Mouse (Mus musculus) forebrain, embryonic 12.5 days (tissue): ENCODE data around the gene Krtap5-2. TPM values are rescaled to one million over a fixed set of nuclear protein-coding genes. Genes with fewer than 3 reads are reported as not detected.
"Not testable (repeated sequence)": the region's sequence is repeated elsewhere in the genome, so short reads cannot be mapped to it uniquely, and the experiment has no call there.

Experiments used
- ATAC-seq: fragments of 200-750 bp; cut with Nextera tagmentation; 2 replicates; pipeline ENCODE4 v1.8.0; 2017; ENCODE audit warnings: moderate TSS enrichment; ENCODE audit not compliant: low FRiP score
- H3K27ac ChIP-seq: fragments of 300-500 bp; sonication (generic); 2 replicates; pipeline ENCODE4 v1.5.1; 2016; ENCODE audit warnings: mild to moderate bottlenecking
- H3K27me3 ChIP-seq: fragments of 300-500 bp; sonication (generic); 2 replicates; pipeline ENCODE4 v1.6.1; 2016; ENCODE audit warnings: mild to moderate bottlenecking
- H3K36me3 ChIP-seq: fragments of 300-500 bp; sonication (generic); replicated peaks from 2 replicates; pipeline ENCODE4 v1.6.1; 2016; ENCODE audit warnings: mild to moderate bottlenecking
- H3K4me1 ChIP-seq: fragments of 300-500 bp; sonication (generic); 2 replicates; pipeline ENCODE4 v1.6.1; 2016
- H3K4me2 ChIP-seq: fragments of 300-500 bp; sonication (generic); 2 replicates; pipeline ENCODE4 v1.6.1; 2016; ENCODE audit warnings: mild to moderate bottlenecking, moderate library complexity
- H3K4me3 ChIP-seq: fragments of 300-500 bp; sonication (generic); replicated peaks from 2 replicates; pipeline ENCODE4 v1.5.1; 2016; ENCODE audit warnings: mild to moderate bottlenecking
- H3K9ac ChIP-seq: fragments of 300-500 bp; sonication (generic); 2 replicates; pipeline ENCODE4 v1.6.1; 2016; ENCODE audit warnings: mild to moderate bottlenecking
- H3K9me3 ChIP-seq: fragments of 300-500 bp; sonication (generic); 2 replicates; pipeline ENCODE4 v1.6.1; 2016
- WGBS: fragments of 180-500 bp; shearing (Covaris S2); methylation state at CpG from one replicate; pipeline ENCODE4 v1.1.7; 2016; 5-methylcytosine and 5-hydroxymethylcytosine counted together
- polyA plus RNA-seq: library from polyadenylated mRNA; unstranded; fragments of >200 nt; fragmentation: Nextera tagmentation; extraction: Ambion mirVana; gene quantifications from 2 replicates; pipeline ENCODE4 v1.2.1, GENCODE M21; 2016

Gene Krtap5-2
- polyA plus RNA-seq: not detected in 2 replicates

DNA sequence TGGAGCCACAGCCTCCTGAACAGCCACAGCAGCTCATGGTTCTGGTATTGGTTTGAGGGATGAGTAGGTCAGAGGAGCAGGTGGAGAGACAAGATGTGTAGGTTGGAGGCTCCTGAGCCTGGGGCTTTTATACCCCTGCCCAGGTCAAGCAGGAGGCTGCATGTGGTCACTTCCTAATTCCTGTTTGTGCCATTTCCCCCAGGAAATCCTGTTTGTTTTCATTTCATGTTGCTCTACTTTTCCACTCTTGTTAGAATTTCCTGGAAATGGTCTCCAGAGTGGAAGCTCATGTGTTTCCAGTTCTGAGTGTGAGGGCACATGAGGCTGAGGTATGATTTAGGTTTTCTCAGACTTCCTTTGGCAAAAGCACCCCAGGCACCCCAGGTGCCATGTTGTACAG is at the start of gene Krtap5-2:
TSS of gene Krtap5-2 (minus strand) at position 101 of the 400 bp plus-strand sequence.
- not testable (repeated sequence) for H3K4me2 ChIP-seq, H3K36me3 ChIP-seq, H3K9ac ChIP-seq, H3K4me1 ChIP-seq, H3K4me3 ChIP-seq, H3K27ac ChIP-seq, H3K27me3 ChIP-seq, ATAC-seq, H3K9me3 ChIP-seq

DNA sequence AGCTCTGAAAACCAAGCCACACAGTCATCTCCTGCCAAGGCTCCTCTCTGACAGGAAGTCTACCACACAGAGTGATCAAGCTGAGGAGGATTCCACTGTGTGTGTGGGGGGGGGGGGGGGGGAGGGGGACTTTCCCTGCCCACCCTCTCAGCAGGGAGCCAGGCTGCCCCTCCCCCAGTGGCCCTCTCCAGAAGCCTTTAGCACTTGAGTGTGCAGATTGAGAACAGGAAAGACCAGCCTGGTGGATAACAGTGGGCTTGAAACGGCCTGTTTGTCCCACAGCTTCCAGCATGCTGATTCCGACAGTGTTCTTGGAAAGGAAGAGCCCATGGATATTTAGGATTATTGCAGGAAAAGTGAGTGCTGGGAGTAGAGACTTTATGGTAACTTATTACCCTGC is 48.7 kb upstream of the Krtap5-2 start:
- H3K36me3 ChIP-seq: no peaks in the 10 kb centered on the region
- no peak overlapping the region for H3K27ac ChIP-seq
- H3K9ac ChIP-seq: no peak overlapping the region
- 70% methylated on average over 2 of the region's 2 CpGs for WGBS
- no peak overlapping the region for H3K4me3 ChIP-seq
- H3K27me3 ChIP-seq: no peaks in the 10 kb centered on the region
- no peaks in the 10 kb centered on the region; the same call in 1 of the 2 replicates for H3K4me1 ChIP-seq
- ATAC-seq: no peak
- H3K9me3 ChIP-seq: no peaks in the 10 kb centered on the region
- no peak overlapping the region for H3K4me2 ChIP-seq

GRCm38 (mm10) chr7:142212136-142212535 is 36.3 kb upstream of the Krtap5-2 start:
- WGBS: 65% methylated on average over 1 of the region's 1 CpGs
- not testable (repeated sequence) for ATAC-seq

GRCm38 (mm10) chr7:142211559-142211958 is 35.8 kb upstream of the Krtap5-2 start, which contains the start of gene Gm7579:
Gene Gm7579 (plus strand): TSS chr7:142211859.
- no peak within 1 kb of the TSS for H3K4me3 ChIP-seq

More at GRCm38 (mm10) chr7:142212136-142212535, 36.3 kb upstream of the Krtap5-2 start:
- H3K9me3 ChIP-seq, H3K36me3 ChIP-seq, H3K4me2 ChIP-seq, H3K9ac ChIP-seq, H3K27ac ChIP-seq, H3K27me3 ChIP-seq, H3K4me1 ChIP-seq, H3K4me3 ChIP-seq: not testable (repeated sequence)

DNA sequence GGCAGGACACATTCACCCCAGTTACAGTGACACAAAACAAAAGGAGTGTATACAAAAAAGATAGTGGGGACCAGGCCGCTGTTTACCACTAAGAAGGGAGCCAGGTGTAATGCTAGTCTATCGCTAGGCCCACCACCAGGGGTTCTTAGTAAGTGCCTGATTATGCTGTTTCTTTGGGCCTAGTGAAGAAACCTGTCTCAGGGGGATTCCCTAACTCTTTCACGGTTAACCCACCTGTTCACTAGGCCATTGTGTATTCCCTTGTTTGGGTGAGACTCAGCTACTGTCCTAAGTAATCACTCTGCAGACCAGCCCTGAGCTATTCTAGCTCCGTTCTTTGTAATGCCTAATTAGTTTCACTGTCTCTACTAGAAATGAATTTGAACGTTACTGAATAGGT is 31.1 kb upstream of the Krtap5-2 start:
- 69% methylated on average over 5 of the region's 5 CpGs for WGBS
- H3K4me2 ChIP-seq, H3K9me3 ChIP-seq, H3K36me3 ChIP-seq, H3K27ac ChIP-seq, H3K4me1 ChIP-seq, H3K4me3 ChIP-seq, H3K27me3 ChIP-seq, H3K9ac ChIP-seq, ATAC-seq: not testable (repeated sequence)

More at GRCm38 (mm10) chr7:142211559-142211958, 35.8 kb upstream of the Krtap5-2 start, which contains the start of gene Gm7579:
- ATAC-seq: no peak
- Histone ChIP-seq H3K36me3 (no peaks in the 10 kb centered on the region), H3K27me3 (no peaks in the 10 kb centered on the region), H3K4me2 (no peak within 1 kb of the TSS), H3K9ac (no peak within 1 kb of the TSS), H3K4me1 (no peaks in the 10 kb centered on the region), H3K9me3 (no peaks in the 10 kb centered on the region), H3K27ac (no peak within 1 kb of the TSS)
- WGBS: 59% methylated on average over 1 of the region's 1 CpGs

DNA sequence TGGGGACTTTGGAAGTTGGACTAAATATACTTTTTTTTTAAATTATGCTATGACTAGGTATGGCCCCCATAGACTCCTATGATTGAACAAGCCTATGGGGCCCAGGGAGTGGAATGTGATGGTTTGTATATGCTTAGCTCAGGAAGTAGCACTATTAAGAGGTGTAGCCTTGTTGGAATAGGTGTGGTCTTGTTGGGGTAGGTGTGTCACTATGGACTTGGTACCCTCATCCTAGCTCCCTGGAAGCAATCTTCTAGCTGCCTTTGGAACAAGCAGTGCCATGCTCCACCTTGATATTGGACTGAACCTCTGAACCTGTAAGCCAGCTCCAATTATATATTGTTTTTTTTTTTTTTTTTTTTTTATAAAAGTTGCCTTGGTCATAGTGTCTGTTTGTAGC is 29.7 kb upstream of the Krtap5-2 start:
- ATAC-seq: no peak
- no peak overlapping the region for H3K27ac ChIP-seq
- H3K9ac ChIP-seq: no peak overlapping the region
- no peak overlapping the region for H3K4me2 ChIP-seq
- no peaks in the 10 kb centered on the region for H3K9me3 ChIP-seq
- H3K27me3 ChIP-seq: no peaks in the 10 kb centered on the region
- H3K4me3 ChIP-seq: no peak overlapping the region
- H3K36me3 ChIP-seq: no peaks in the 10 kb centered on the region
- H3K4me1 ChIP-seq: no peaks in the 10 kb centered on the region

GRCm38 (mm10) chr7:142201064-142201463 is 25.3 kb upstream of the Krtap5-2 start, which contains the start of gene Krtap5-3:
Gene Krtap5-3 (plus strand): TSS chr7:142201364.
- Histone ChIP-seq H3K27me3 (no peaks in the 10 kb centered on the region; the same call in 1 of the 2 replicates), H3K36me3 (no peaks in the 10 kb centered on the region), H3K4me1 (no peaks in the 10 kb centered on the region), H3K9me3 (no peaks in the 10 kb centered on the region), H3K27ac (no peak within 1 kb of the TSS), H3K4me3 (no peak within 1 kb of the TSS), H3K4me2 (no peak within 1 kb of the TSS), H3K9ac (no peak within 1 kb of the TSS)
- WGBS: 83% methylated on average over 1 of the region's 1 CpGs
- ATAC-seq: no peak

- no peaks in the 10 kb centered on the region for H3K36me3 ChIP-seq
- H3K4me2 ChIP-seq: no peak overlapping the region
- no peak for ATAC-seq
- H3K9ac ChIP-seq: no peak overlapping the region
- no peaks in the 10 kb centered on the region for H3K4me1 ChIP-seq
- no peaks in the 10 kb centered on the region for H3K9me3 ChIP-seq
- WGBS: 89% methylated on average over 2 of the region's 2 CpGs
- H3K27ac ChIP-seq: no peak overlapping the region
- no peaks in the 10 kb centered on the region; the same call in 1 of the 2 replicates for H3K27me3 ChIP-seq
- no peak overlapping the region for H3K4me3 ChIP-seq
These were observed 22.9 kb upstream of the Krtap5-2 start for GRCm38 (mm10) chr7:142198748-142199147.

GRCm38 (mm10) chr7:142190289-142190688 is 14.5 kb upstream of the Krtap5-2 start, which contains the start of gene Gm10153:
Gene Gm10153 (minus strand): TSS chr7:142190389.
- 55% methylated on average over 2 of the region's 2 CpGs for WGBS
- Histone ChIP-seq H3K27me3 (peaks cover 10% of the 10 kb centered on the region; the same call in 1 of the 2 replicates), H3K4me1 (no peaks in the 10 kb centered on the region), H3K36me3 (no peaks in the 10 kb centered on the region), H3K4me2 (no peak within 1 kb of the TSS), H3K4me3 (no peak within 1 kb of the TSS), H3K27ac (no peak within 1 kb of the TSS), H3K9ac (no peak within 1 kb of the TSS), H3K9me3 (no peaks in the 10 kb centered on the region)
- ATAC-seq: no peak

DNA sequence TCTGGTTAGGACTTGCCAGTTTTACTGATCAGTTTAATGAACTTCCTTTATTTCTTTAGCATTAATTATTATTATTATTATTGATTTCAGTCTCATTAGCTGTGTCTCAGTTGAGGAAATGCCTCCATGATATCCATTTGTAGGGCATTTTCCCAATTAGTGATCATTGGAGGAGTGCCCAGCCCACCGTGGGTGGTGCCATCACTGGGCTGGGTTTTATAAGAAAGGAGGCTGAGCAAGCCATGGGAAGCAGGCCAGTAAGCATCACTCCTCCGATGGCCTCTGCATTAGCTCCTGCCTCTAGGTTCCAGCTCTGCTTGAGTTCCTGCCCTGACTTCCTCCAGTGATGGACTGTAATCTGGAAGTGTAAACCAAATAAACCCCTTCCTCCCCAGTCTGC is 12.4 kb upstream of the Krtap5-2 start:
- no peak for ATAC-seq
- Histone ChIP-seq H3K4me2 (no peak overlapping the region), H3K36me3 (no peaks in the 10 kb centered on the region), H3K4me3 (no peak overlapping the region), H3K27ac (no peak overlapping the region), H3K4me1 (no peaks in the 10 kb centered on the region), H3K9ac (no peak overlapping the region), H3K27me3 (peaks cover 10% of the 10 kb centered on the region; the same call in 1 of the 2 replicates), H3K9me3 (no peaks in the 10 kb centered on the region)
- WGBS: 72% methylated on average over 2 of the region's 2 CpGs

GRCm38 (mm10) chr7:142181021-142181420 is 5.2 kb upstream of the Krtap5-2 start:
- Histone ChIP-seq H3K9ac (no peak overlapping the region), H3K27me3 (no peaks in the 10 kb centered on the region), H3K4me3 (no peak overlapping the region), H3K4me1 (no peaks in the 10 kb centered on the region), H3K27ac (no peak overlapping the region), H3K4me2 (no peak overlapping the region), H3K9me3 (no peaks in the 10 kb centered on the region), H3K36me3 (no peaks in the 10 kb centered on the region)
- ATAC-seq: no peak
- 72% methylated on average over 1 of the region's 1 CpGs for WGBS

DNA sequence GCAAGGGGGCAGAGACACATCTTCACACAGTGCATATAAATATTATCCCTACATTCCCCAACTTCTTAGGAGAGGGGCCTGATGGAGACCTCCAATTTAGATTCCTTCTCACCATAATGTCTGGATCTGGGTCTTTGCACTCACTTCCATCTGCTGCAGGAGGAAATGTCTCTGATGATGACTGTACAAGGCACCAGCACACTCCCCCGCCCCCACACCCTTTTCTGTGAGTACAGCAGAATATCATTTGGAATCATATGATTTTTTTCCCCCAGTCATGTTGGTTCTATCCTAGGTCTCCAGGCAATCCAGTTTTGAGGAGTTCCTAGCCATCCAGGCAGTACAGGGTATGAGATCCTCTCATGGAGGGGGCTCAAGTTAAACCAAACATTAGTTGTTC is 2.9 kb upstream of the Krtap5-2 start:
- Histone ChIP-seq H3K4me1 (no peaks in the 10 kb centered on the region), H3K9me3 (no peaks in the 10 kb centered on the region), H3K4me3 (no peak overlapping the region), H3K4me2 (no peak overlapping the region), H3K27ac (no peak overlapping the region), H3K36me3 (no peaks in the 10 kb centered on the region), H3K9ac (no peak overlapping the region), H3K27me3 (no peaks in the 10 kb centered on the region)
- ATAC-seq: no peak
- 68% methylated on average over 1 of the region's 1 CpGs for WGBS

- H3K36me3 ChIP-seq: no peaks in the 10 kb centered on the region
- no peak overlapping the region for H3K9ac ChIP-seq
- no peaks in the 10 kb centered on the region for H3K27me3 ChIP-seq
- 52% methylated on average over 3 of the region's 3 CpGs for WGBS
- H3K4me1 ChIP-seq: no peaks in the 10 kb centered on the region
- no peak overlapping the region for H3K27ac ChIP-seq
- H3K4me3 ChIP-seq: no peak overlapping the region
- no peaks in the 10 kb centered on the region for H3K9me3 ChIP-seq
- no peak overlapping the region for H3K4me2 ChIP-seq
- no peak for ATAC-seq
These were observed 6.0 kb downstream of the Krtap5-2 start for GRCm38 (mm10) chr7:142169836-142170235.
